Mouse (Mus musculus): Measurements from ENCODE around the gene Cldn4. TPM values are rescaled to one million over a fixed set of nuclear protein-coding genes. Genes with fewer than 3 reads are reported as not detected.

Gene Cldn4
- polyA plus RNA-seq, 1 experiment from 2014 or later: 13.6 TPM

DNA sequence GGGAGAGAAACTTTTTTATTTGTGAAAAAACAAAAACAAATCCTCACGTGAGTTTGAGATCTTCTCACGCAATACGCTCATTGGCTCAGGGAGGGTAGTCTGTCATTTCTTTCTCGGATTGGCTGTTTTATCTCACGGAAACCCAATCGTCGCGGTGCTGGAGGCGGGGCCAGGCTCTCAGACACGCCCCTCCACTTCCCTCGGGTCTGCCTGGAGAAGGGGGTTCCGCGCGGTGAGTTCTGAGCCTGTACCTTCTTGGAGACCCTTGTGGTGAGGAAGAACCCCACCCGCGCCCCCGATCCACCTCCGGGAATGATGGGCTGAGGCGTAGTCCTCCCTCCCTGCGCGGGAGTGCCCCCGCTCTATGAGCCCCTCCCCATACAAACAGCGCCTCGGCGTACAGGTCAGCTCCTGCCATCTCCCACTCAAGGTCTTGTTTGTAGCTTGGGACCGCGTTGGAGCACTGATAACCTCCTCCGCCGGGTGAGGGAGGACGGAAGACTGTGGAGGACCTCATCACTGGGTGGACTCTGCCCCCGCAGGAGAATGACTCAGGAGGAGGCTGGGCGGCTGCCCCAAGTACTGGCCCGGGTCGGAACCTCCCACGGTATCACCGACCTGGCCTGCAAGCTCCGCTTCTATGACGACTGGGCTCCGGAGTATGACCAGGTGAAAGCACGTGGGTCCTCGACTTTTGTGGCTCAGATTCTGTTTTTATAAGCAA, 14.4 kb downstream of the Cldn4 start, which contains the start of gene Mettl27:
Gene Mettl27, plus strand, starts transcription at position 190 of the 724 bp plus-strand sequence.
- peak within 1 kb of the TSS; percentile 97 for H3K4me2 ChIP-seq (ENCODE audit: low read depth, severe bottlenecking)
- H3K36me3 ChIP-seq (ENCODE audit: control insufficient read depth, insufficient read depth, low read length): no peaks in the 10 kb centered on the region
- 0% methylated on average over 41 of the region's 41 CpGs for WGBS
- H3K4me1 ChIP-seq (ENCODE audit: control insufficient read depth, insufficient read depth, low read length): no peaks in the 10 kb centered on the region
- ATAC-seq (ENCODE audit: insufficient number of reproducible peaks, low FRiP score, low TSS enrichment, low read depth) (peak; percentile 93), DNase-seq (ENCODE audit: low spot score) (peak; percentile 91)
- H3K9me3 ChIP-seq (ENCODE audit: control insufficient read depth, low read length): no peaks in the 10 kb centered on the region
- H3K9ac ChIP-seq (ENCODE audit: low read length): peak within 1 kb of the TSS; percentile 68
- no peak within 1 kb of the TSS for H3K27ac ChIP-seq (replicated peaks; ENCODE audit: low read depth, low read length)
- H3K4me3 ChIP-seq (ENCODE audit: low read depth, low read length): peak within 1 kb of the TSS; percentile 60
- H3K27me3 ChIP-seq (ENCODE audit: control insufficient read depth, insufficient read depth, low read length): no peaks in the 10 kb centered on the region

DNA sequence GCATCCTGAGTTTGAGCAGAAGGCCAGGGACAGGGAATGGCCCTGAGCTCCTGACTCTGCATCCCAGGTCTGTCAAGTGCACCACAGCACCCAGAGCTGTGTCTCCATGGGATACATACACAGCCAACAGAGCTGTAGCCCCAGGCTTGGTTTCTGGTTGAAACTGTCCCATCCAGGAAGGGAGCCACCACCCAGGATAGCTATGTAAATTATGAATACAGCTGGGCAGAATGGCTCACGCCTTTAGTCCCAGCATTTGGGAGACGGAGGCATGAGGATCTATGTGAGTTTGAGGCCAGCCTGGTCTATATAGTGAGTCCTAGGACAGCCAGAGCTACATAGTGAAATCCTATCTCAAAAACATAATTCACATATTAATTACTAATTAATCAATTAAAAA, 16.7 kb downstream of the Cldn4 start:
- ATAC-seq (ENCODE audit: insufficient number of reproducible peaks, low FRiP score, low TSS enrichment, low read depth) (no peak), DNase-seq (ENCODE audit: low spot score) (no peak)
- no peak overlapping the region for H3K4me2 ChIP-seq (ENCODE audit: low read depth, severe bottlenecking)
- H3K9ac ChIP-seq (ENCODE audit: low read length): no peak overlapping the region
- H3K4me3 ChIP-seq (ENCODE audit: low read depth, low read length): no peak overlapping the region
- WGBS: 86% methylated on average over 2 of the region's 2 CpGs
- no peak overlapping the region for H3K27ac ChIP-seq (replicated peaks; ENCODE audit: low read depth, low read length)
- no peaks in the 10 kb centered on the region for H3K9me3 ChIP-seq (ENCODE audit: control insufficient read depth, low read length)
- no peaks in the 10 kb centered on the region for H3K27me3 ChIP-seq (ENCODE audit: control insufficient read depth, insufficient read depth, low read length)
- H3K4me1 ChIP-seq (ENCODE audit: control insufficient read depth, insufficient read depth, low read length): no peaks in the 10 kb centered on the region
- no peaks in the 10 kb centered on the region for H3K36me3 ChIP-seq (ENCODE audit: control insufficient read depth, insufficient read depth, low read length)

DNA sequence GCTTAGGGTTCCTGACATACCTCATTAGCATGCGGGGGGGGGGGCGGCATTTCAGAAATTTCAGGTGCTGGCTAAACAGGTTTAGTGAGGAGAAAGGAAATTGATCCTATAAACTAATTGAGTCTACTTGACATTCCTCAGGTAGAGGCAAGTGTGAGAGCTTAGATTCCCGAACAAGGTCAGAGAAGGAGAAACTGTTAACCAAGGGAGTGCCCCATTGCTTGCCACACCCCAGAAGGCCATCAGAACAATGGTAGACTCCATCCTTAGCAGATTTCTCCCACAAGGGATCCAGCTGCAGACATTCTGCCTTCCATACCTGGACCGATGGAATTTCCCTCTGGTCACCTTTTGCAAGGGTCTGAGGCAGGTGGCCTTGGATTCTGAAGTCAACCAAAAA, 20.0 kb downstream of the Cldn4 start:
- ATAC-seq (ENCODE audit: insufficient number of reproducible peaks, low FRiP score, low TSS enrichment, low read depth): no peak
- Histone ChIP-seq H3K9ac (ENCODE audit: low read length) (no peak overlapping the region), H3K4me2 (ENCODE audit: low read depth, severe bottlenecking) (no peak overlapping the region), H3K36me3 (ENCODE audit: control insufficient read depth, insufficient read depth, low read length) (no peaks in the 10 kb centered on the region), H3K4me3 (ENCODE audit: low read depth, low read length) (no peak overlapping the region), H3K27ac (replicated peaks; ENCODE audit: low read depth, low read length) (no peak overlapping the region), H3K27me3 (ENCODE audit: control insufficient read depth, insufficient read depth, low read length) (no peaks in the 10 kb centered on the region), H3K4me1 (ENCODE audit: control insufficient read depth, insufficient read depth, low read length) (no peaks in the 10 kb centered on the region), H3K9me3 (ENCODE audit: control insufficient read depth, low read length) (no peaks in the 10 kb centered on the region)
- WGBS: 71% methylated on average over 4 of the region's 4 CpGs
- DNase-seq (ENCODE audit: low spot score): no peak

DNA sequence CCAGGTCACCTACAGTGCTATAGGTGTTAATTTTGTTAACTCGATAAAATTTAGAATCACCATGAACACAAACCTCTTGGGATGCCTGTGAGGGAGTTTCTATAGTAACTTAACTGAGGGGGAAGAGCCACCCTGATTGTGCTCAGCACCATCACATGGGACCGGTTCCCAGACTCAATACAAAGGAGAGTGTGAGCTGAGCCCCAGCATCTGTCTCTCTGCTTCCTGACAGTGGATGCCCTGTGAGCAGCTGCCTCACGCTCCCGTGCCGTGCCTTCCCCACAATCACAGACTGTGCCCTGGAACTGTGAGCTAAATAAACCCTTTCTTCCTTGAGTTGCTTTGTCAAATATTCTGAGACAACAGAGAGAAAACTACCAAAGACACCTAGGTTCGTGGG, 23.6 kb downstream of the Cldn4 start:
- Histone ChIP-seq H3K9ac (ENCODE audit: low read length) (no peak overlapping the region), H3K9me3 (ENCODE audit: control insufficient read depth, low read length) (no peaks in the 10 kb centered on the region), H3K27ac (replicated peaks; ENCODE audit: low read depth, low read length) (no peak overlapping the region), H3K36me3 (ENCODE audit: control insufficient read depth, insufficient read depth, low read length) (no peaks in the 10 kb centered on the region), H3K27me3 (ENCODE audit: control insufficient read depth, insufficient read depth, low read length) (no peaks in the 10 kb centered on the region), H3K4me1 (ENCODE audit: control insufficient read depth, insufficient read depth, low read length) (no peaks in the 10 kb centered on the region), H3K4me2 (ENCODE audit: low read depth, severe bottlenecking) (no peak overlapping the region), H3K4me3 (ENCODE audit: low read depth, low read length) (no peak overlapping the region)
- ATAC-seq (ENCODE audit: insufficient number of reproducible peaks, low FRiP score, low TSS enrichment, low read depth): no peak
- DNase-seq (ENCODE audit: low spot score): no peak
- WGBS: 71% methylated on average over 6 of the region's 6 CpGs

DNA sequence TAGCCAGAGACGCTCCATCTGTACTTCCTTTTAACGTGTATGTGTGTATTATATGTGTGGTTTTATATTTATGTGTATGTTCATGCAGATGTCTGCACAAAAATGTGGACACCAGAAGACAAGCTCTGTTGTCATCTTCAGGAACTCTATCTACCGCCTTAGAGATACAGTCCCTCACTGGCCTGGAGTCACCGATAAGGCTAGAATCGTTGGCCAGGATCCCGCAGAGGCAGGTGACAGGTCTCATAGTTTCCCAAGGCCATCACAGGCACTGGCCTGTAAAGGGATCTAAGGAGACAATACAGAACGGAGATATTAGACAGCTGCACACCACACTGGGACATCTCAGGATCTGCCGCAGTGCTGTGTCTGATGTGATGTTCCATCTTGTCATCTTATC, 25.6 kb downstream of the Cldn4 start:
- WGBS: 91% methylated on average over 8 of the region's 8 CpGs
- no peaks in the 10 kb centered on the region for H3K27me3 ChIP-seq (ENCODE audit: control insufficient read depth, insufficient read depth, low read length)
- DNase-seq (ENCODE audit: low spot score): no peak
- no peak overlapping the region for H3K4me2 ChIP-seq (ENCODE audit: low read depth, severe bottlenecking)
- no peak for ATAC-seq (ENCODE audit: insufficient number of reproducible peaks, low FRiP score, low TSS enrichment, low read depth)
- no peak overlapping the region for H3K27ac ChIP-seq (replicated peaks; ENCODE audit: low read depth, low read length)
- no peaks in the 10 kb centered on the region for H3K9me3 ChIP-seq (ENCODE audit: control insufficient read depth, low read length)
- H3K4me1 ChIP-seq (ENCODE audit: control insufficient read depth, insufficient read depth, low read length): no peaks in the 10 kb centered on the region
- H3K36me3 ChIP-seq (ENCODE audit: control insufficient read depth, insufficient read depth, low read length): no peaks in the 10 kb centered on the region
- H3K9ac ChIP-seq (ENCODE audit: low read length): no peak overlapping the region
- no peak overlapping the region for H3K4me3 ChIP-seq (ENCODE audit: low read depth, low read length)

DNA sequence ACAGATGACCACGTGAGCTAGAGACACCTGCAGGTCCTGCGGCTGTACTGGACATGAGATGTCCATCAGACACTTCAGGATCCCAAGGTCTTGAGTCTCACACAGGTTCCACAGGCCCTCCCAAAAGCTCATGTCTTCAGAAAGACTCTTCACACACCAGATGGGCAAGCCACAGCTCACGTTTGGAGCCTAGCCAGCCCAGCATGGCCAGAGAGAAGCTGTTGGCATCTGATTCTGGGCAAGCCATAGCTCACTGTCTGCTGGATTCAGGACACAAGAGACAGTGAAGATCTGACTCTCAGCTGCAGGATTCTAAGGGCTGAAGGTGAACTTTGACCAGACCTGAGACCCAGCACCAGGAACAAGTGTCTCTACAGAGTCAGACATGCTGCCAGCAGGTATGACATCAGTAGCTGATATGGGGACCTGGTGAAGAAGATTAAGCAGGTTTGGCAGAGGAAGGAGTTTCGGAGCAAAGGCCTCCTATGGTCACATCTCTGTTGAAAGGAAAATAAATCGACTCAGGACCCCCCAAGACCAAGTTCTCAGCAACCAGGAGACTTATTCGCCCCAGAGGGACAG, 26.5 kb downstream of the Cldn4 start:
- no peak for DNase-seq (ENCODE audit: low spot score)

DNA sequence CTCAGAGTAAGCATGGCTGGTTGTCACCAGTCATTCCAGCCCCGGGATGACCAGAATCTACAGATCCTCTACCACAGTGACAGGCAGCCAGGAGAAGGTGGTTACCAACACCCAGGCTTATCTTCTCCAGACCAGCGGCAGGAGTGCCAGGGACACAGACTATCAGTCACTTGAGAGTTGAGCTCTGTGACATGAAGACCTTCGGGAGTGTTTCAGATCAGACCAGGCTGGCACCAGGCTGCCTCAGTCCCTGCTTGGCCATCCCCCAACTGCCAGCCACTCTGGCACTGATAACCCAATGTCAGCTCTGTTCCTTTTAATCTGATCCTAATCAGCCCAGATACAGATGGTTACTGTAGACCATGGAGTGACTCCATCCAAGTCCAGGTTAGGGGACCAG, 27.6 kb downstream of the Cldn4 start:
- H3K4me2 ChIP-seq (ENCODE audit: low read depth, severe bottlenecking): no peak overlapping the region
- no peak overlapping the region for H3K27ac ChIP-seq (replicated peaks; ENCODE audit: low read depth, low read length)
- H3K9ac ChIP-seq (ENCODE audit: low read length): no peak overlapping the region
- H3K27me3 ChIP-seq (ENCODE audit: control insufficient read depth, insufficient read depth, low read length): no peaks in the 10 kb centered on the region
- H3K9me3 ChIP-seq (ENCODE audit: control insufficient read depth, low read length): no peaks in the 10 kb centered on the region
- ATAC-seq (ENCODE audit: insufficient number of reproducible peaks, low FRiP score, low TSS enrichment, low read depth) (no peak), DNase-seq (ENCODE audit: low spot score) (no peak)
- WGBS: 92% methylated on average over 3 of the region's 3 CpGs
- no peak overlapping the region for H3K4me3 ChIP-seq (ENCODE audit: low read depth, low read length)
- H3K36me3 ChIP-seq (ENCODE audit: control insufficient read depth, insufficient read depth, low read length): no peaks in the 10 kb centered on the region
- H3K4me1 ChIP-seq (ENCODE audit: control insufficient read depth, insufficient read depth, low read length): no peaks in the 10 kb centered on the region

More for the DNA sequence above, 26.5 kb downstream of the Cldn4 start:
- Histone ChIP-seq H3K27ac (replicated peaks; ENCODE audit: low read depth, low read length) (no peak overlapping the region), H3K4me3 (ENCODE audit: low read depth, low read length) (no peak overlapping the region), H3K36me3 (ENCODE audit: control insufficient read depth, insufficient read depth, low read length) (no peaks in the 10 kb centered on the region), H3K4me2 (ENCODE audit: low read depth, severe bottlenecking) (no peak overlapping the region), H3K9me3 (ENCODE audit: control insufficient read depth, low read length) (no peaks in the 10 kb centered on the region), H3K27me3 (ENCODE audit: control insufficient read depth, insufficient read depth, low read length) (no peaks in the 10 kb centered on the region), H3K4me1 (ENCODE audit: control insufficient read depth, insufficient read depth, low read length) (no peaks in the 10 kb centered on the region), H3K9ac (ENCODE audit: low read length) (no peak overlapping the region)
- 79% methylated on average over 6 of the region's 6 CpGs for WGBS
- no peak for ATAC-seq (ENCODE audit: insufficient number of reproducible peaks, low FRiP score, low TSS enrichment, low read depth)

DNA sequence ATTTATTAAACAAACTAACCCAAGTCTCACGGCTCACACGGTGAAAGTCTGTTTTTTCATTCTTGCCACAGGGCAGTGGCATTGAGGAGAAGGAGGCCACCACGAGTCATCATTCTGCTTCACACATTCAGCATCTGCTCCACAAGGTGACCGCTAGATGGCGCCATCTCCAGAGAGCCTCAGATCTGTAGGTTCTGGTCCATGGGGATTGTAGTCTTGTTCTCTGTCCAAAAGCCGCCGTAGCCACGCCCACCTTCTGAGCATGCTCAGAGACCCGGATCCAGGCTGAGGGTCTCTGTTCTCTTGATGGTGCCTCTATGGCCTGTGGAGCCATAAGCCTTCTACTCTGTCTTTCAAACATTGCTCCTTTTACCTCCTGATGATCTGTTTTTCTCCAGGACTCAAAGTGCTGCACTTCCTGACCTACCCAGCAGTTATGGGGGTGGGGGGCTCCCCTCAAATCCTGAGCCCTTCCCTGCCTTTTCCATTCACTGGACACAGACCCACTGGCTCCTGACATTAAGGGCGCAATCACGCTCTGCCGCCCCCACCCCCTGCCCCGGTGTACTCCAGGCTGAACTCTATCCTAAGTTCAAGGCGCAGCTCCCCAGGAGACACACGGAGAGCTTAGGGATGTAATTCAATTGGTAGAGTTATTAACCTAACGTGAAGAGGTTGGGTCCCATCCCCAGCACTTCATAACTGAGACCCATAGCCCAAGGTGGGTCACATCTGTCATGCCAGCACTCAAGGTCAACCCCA, 28.5 kb downstream of the Cldn4 start:
- DNase-seq (ENCODE audit: low spot score) (peak; percentile 65), ATAC-seq (ENCODE audit: insufficient number of reproducible peaks, low FRiP score, low TSS enrichment, low read depth) (no peak)
- Histone ChIP-seq H3K4me2 (ENCODE audit: low read depth, severe bottlenecking) (no peak overlapping the region), H3K27me3 (ENCODE audit: control insufficient read depth, insufficient read depth, low read length) (no peaks in the 10 kb centered on the region), H3K9me3 (ENCODE audit: control insufficient read depth, low read length) (no peaks in the 10 kb centered on the region), H3K4me1 (ENCODE audit: control insufficient read depth, insufficient read depth, low read length) (no peaks in the 10 kb centered on the region), H3K4me3 (ENCODE audit: low read depth, low read length) (no peak overlapping the region), H3K36me3 (ENCODE audit: control insufficient read depth, insufficient read depth, low read length) (no peaks in the 10 kb centered on the region), H3K27ac (replicated peaks; ENCODE audit: low read depth, low read length) (no peak overlapping the region), H3K9ac (ENCODE audit: low read length) (no peak overlapping the region)
- WGBS: 51% methylated on average over 16 of the region's 16 CpGs
